Comparison of ENCODE assay signal across 8 mouse cellular contexts in the genomic region with DNA sequence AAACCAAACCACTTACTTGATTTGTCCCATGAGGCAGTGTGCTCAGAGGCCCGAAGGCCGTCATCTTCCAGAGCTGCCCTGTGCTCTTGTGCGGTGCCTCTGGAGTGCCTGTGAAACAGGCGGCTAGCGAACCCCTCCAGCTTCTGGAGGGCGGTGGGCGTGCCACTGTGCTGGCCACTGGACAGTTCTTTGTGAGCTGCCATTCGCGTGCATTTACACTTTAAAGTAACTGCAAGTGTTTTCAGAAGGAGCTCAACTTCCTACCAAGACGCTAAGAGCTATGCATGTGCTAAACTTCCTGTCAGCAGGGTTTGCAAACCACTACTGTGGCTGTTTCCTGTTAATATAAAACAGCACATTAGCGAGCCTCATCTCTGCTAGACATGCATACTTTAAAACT. TPM values are rescaled to one million over a fixed set of nuclear protein-coding genes. Genes with fewer than 3 reads are reported as not detected.
DNase-seq lines count a peak whose midpoint lies in the region; ATAC-seq and TF ChIP-seq lines count a peak whose summit lies in the region.

No protein-coding gene starts in this region.

- peak overlapping the region; percentile 80 for H3K27ac ChIP-seq in gastrocnemius, adult 2 months
- H3K27ac ChIP-seq in embryonic facial prominence, embryonic 14.5 days (replicated peaks; ENCODE audit: low read depth, low read length), result no peak overlapping the region
- H3K27ac ChIP-seq in limb, embryonic 11.5 days (replicated peaks; ENCODE audit: low read depth, low read length), result no peak overlapping the region; the same call in 1 of the 2 replicates
- H3K27ac ChIP-seq in midbrain, embryonic 13.5 days, result no peak overlapping the region

- peaks cover 3% of the 10 kb centered on the region; the same call in 1 of the 2 replicates for H3K4me1 ChIP-seq in embryonic facial prominence, embryonic 14.5 days (ENCODE audit: control insufficient read depth, insufficient read depth, low read length)
- peaks cover 3% of the 10 kb centered on the region; the same call in 1 of the 2 replicates for H3K4me1 ChIP-seq in limb, embryonic 11.5 days (ENCODE audit: control insufficient read depth, insufficient read depth, low read length)
- H3K4me1 ChIP-seq in midbrain, embryonic 13.5 days (replicated peaks), result peaks cover 28% of the 10 kb centered on the region

- no peaks in the 10 kb centered on the region for H3K27me3 ChIP-seq in embryonic facial prominence, embryonic 14.5 days (replicated peaks; ENCODE audit: control insufficient read depth, insufficient read depth, low read length)
- H3K27me3 ChIP-seq in limb, embryonic 11.5 days (ENCODE audit: control insufficient read depth, insufficient read depth, low read length), result no peaks in the 10 kb centered on the region
- no peaks in the 10 kb centered on the region for H3K27me3 ChIP-seq in midbrain, embryonic 13.5 days

- ATAC-seq in embryonic facial prominence, embryonic 14.5 days (ENCODE audit: low read depth), result peak; percentile 55; the same call in 1 of the 2 replicates
- no peak for ATAC-seq in limb, embryonic 11.5 days (ENCODE audit: insufficient number of reproducible peaks, low FRiP score, low TSS enrichment, low read depth)
- ATAC-seq in midbrain, embryonic 13.5 days, result no peak

- peak overlapping the region; percentile 57 for H3K4me3 ChIP-seq in gastrocnemius, adult 2 months
- no peak overlapping the region for H3K4me3 ChIP-seq in embryonic facial prominence, embryonic 14.5 days (ENCODE audit: low read depth, low read length)
- H3K4me3 ChIP-seq in limb, embryonic 11.5 days (ENCODE audit: low read depth, low read length), result no peak overlapping the region
- H3K4me3 ChIP-seq in midbrain, embryonic 13.5 days (replicated peaks), result no peak overlapping the region

- peak overlapping the region; percentile 43 for H3K4me2 ChIP-seq in embryonic facial prominence, embryonic 14.5 days (ENCODE audit: low read depth, low read length)
- H3K4me2 ChIP-seq in limb, embryonic 11.5 days (ENCODE audit: low read depth, severe bottlenecking), result peak overlapping the region; percentile 24; the same call in 1 of the 2 replicates
- H3K4me2 ChIP-seq in midbrain, embryonic 13.5 days (replicated peaks), result no peak overlapping the region

- no peaks in the 10 kb centered on the region for H3K36me3 ChIP-seq in embryonic facial prominence, embryonic 14.5 days (ENCODE audit: control insufficient read depth, insufficient read depth, low read length)
- no peaks in the 10 kb centered on the region for H3K36me3 ChIP-seq in limb, embryonic 11.5 days (ENCODE audit: control insufficient read depth, insufficient read depth, low read length)
- H3K36me3 ChIP-seq in midbrain, embryonic 13.5 days, result no peaks in the 10 kb centered on the region

- WGBS in embryonic facial prominence, embryonic 14.5 days, result 11% methylated on average over 11 of the region's 11 CpGs
- 14% methylated on average over 11 of the region's 11 CpGs for WGBS in limb, embryonic 11.5 days
- 25% methylated on average over 11 of the region's 11 CpGs for WGBS in midbrain, embryonic 13.5 days

- intact Hi-C loops in gastrocnemius, adult 2 months (cut with DNase I), result loop anchor here (5.0 to 10.0 kb wide), 2 partner anchors 219 to 436 kb away; no protein-coding TSS in a partner anchor

- no peak for TF ChIP-seq CTCF in gastrocnemius, adult 2 months (IDR thresholded peaks at IDR 0.05)

- H3K9me3 ChIP-seq in embryonic facial prominence, embryonic 14.5 days (ENCODE audit: control insufficient read depth, low read length), result no peaks in the 10 kb centered on the region
- no peaks in the 10 kb centered on the region for H3K9me3 ChIP-seq in limb, embryonic 11.5 days (ENCODE audit: control insufficient read depth, low read length)
- H3K9me3 ChIP-seq in midbrain, embryonic 13.5 days, result no peaks in the 10 kb centered on the region

- peak; percentile 26 for DNase-seq in gastrocnemius, adult 2 months
- DNase-seq in gastrocnemius, adult 18-20 months (ENCODE audit: low spot score), result no peak
- peak; percentile 55 for DNase-seq in embryonic facial prominence, embryonic 14.5 days (ENCODE audit: low spot score)
- DNase-seq in heart, postnatal 4 days, result peak; percentile 32
- peak; percentile 62 for DNase-seq in limb, embryonic 11.5 days (ENCODE audit: low spot score)
- DNase-seq in yolk sac, embryonic 10.5 days (ENCODE audit: low spot score), result peak; percentile 10
- no peak for DNase-seq in layer of hippocampus, postnatal 14 days (ENCODE audit: low spot score in 2 of 2)

- H3K9ac ChIP-seq in embryonic facial prominence, embryonic 14.5 days (ENCODE audit: low read depth, low read length), result peak overlapping the region; percentile 47; the same call in 1 of the 2 replicates
- no peak overlapping the region for H3K9ac ChIP-seq in limb, embryonic 11.5 days (ENCODE audit: low read length)
- 0 out of 2 replicates have a peak overlapping the region, but pooled peaks have one; percentile 28 for H3K9ac ChIP-seq in midbrain, embryonic 13.5 days (replicated peaks)

RNA-seq across cellular contexts. Expression of a gene that starts 31.7 kb away (rescaled TPM):
- total RNA-seq in gastrocnemius, adult 2 months (2021), result 10 to 100 TPM; 44.3 to 45.4 TPM
- 10 to 100 TPM; 40.0 to 49.3 TPM for total RNA-seq in gastrocnemius, adult 18-20 months (2021)
- polyA plus RNA-seq in embryonic facial prominence, embryonic 14.5 days (2014; fragmentation: Nextera tagmentation; extraction: Ambion mirVana), result 69.1 and 72.9 TPM in 2 replicates
- total RNA-seq in heart, postnatal 4 days (2021), result 100 to 1,000 TPM in 1 of 2 experiments, 10 to 100 TPM in 1; 93.6 to 106 TPM
- polyA plus RNA-seq in limb, embryonic 11.5 days (2014; fragmentation: Nextera tagmentation; extraction: Ambion mirVana), result 73.1 and 76.3 TPM in 2 replicates
- polyA plus RNA-seq in midbrain, embryonic 13.5 days (2015; fragmentation: Nextera tagmentation; extraction: Ambion mirVana), result 119 and 126 TPM in 2 replicates
- 100 to 1,000 TPM; 214 to 231 TPM for total RNA-seq in layer of hippocampus, postnatal 14 days (2021)

Comparison
In these comparisons a context has a peak if more than half of its experiments do, and no peak if none do; other contexts are left out.
1. DNase-seq: peak in gastrocnemius, adult 2 months (single experiment), embryonic facial prominence, embryonic 14.5 days (single experiment), heart, postnatal 4 days (single experiment), limb, embryonic 11.5 days (single experiment) and yolk sac, embryonic 10.5 days (single experiment); none in gastrocnemius, adult 18-20 months (single experiment) and layer of hippocampus, postnatal 14 days (0 of 2).